Comparison of ENCODE assay signal across 19 mouse cellular contexts in genomic region chr4:46862677-46863076, GRCm38 (mm10).
DNase-seq lines count a peak whose midpoint lies in the region; ATAC-seq and TF ChIP-seq lines count a peak whose summit lies in the region.
"Had no signal": no experiment of that assay in that cellular context is flagged by ENCODE, and none has a peak within 500 bp of the region (broad histone marks: within the 10 kb centered on the region; RNA-seq: fewer than 3 reads in every experiment).

No protein-coding gene starts in this region.

- peaks cover 34% of the 10 kb centered on the region for H3K4me1 ChIP-seq in liver, embryonic 12.5 days
- H3K4me1 ChIP-seq in liver, postnatal 0 days (ENCODE audit: insufficient read depth), result peaks cover 10% of the 10 kb centered on the region
- H3K4me1 ChIP-seq in liver, embryonic 13.5 days (replicated peaks), result peaks cover 39% of the 10 kb centered on the region

- peak overlapping the region; percentile 25; the same call in 1 of the 2 replicates for H3K4me2 ChIP-seq in liver, embryonic 12.5 days
- no peak overlapping the region for H3K4me2 ChIP-seq in liver, postnatal 0 days (ENCODE audit: low read depth, low read length)
- H3K4me2 ChIP-seq in liver, embryonic 13.5 days, result no peak overlapping the region
- H3K4me2 ChIP-seq: embryonic facial prominence, embryonic 13.5 days; forebrain, embryonic 12.5 days; heart, embryonic 11.5 days; heart, embryonic 15.5 days had no signal

- H3K27me3 ChIP-seq in liver, embryonic 12.5 days (replicated peaks), result peaks cover 31% of the 10 kb centered on the region
- H3K27me3 ChIP-seq in liver, postnatal 0 days (ENCODE audit: insufficient read depth, low read length), result no peaks in the 10 kb centered on the region
- peaks cover 27% of the 10 kb centered on the region for H3K27me3 ChIP-seq in liver, embryonic 13.5 days
- H3K27me3 ChIP-seq: heart, embryonic 15.5 days had no signal

- ATAC-seq in liver, embryonic 12.5 days, result peak; percentile 79
- no peak for ATAC-seq in liver, postnatal 0 days
- ATAC-seq in liver, embryonic 13.5 days (ENCODE audit: low read depth), result peak; percentile 76
- ATAC-seq in megakaryocyte progenitor cell, adult 5-6 weeks (replicated peaks; ENCODE audit: poor library complexity), result peak; percentile 84

- H3K9me3 ChIP-seq in liver, embryonic 12.5 days (replicated peaks), result no peaks in the 10 kb centered on the region
- H3K9me3 ChIP-seq in liver, postnatal 0 days (ENCODE audit: low read length), result no peaks in the 10 kb centered on the region
- H3K9me3 ChIP-seq in liver, embryonic 13.5 days (replicated peaks), result no peaks in the 10 kb centered on the region
- H3K9me3 ChIP-seq: embryonic facial prominence, embryonic 13.5 days; heart, embryonic 15.5 days; hindbrain, embryonic 10.5 days had no signal

- WGBS in liver, embryonic 12.5 days (ENCODE audit: insufficient replicate concordance), result 37% methylated on average over 4 of the region's 4 CpGs
- 54% methylated on average over 4 of the region's 4 CpGs for WGBS in liver, postnatal 0 days (ENCODE audit: insufficient replicate concordance)
- WGBS in liver, embryonic 13.5 days (ENCODE audit: insufficient replicate concordance), result 25% methylated on average over 4 of the region's 4 CpGs

- no peak for TF ChIP-seq EP300 in liver, postnatal 0 days (IDR thresholded peaks at IDR 0.05; ENCODE audit: low read depth)

- no peak overlapping the region for H3K4me3 ChIP-seq in liver, embryonic 12.5 days
- H3K4me3 ChIP-seq in liver, postnatal 0 days (ENCODE audit: low read depth, low read length), result no peak overlapping the region
- H3K4me3 ChIP-seq in liver, embryonic 13.5 days (replicated peaks), result no peak overlapping the region
- H3K4me3 ChIP-seq: embryonic facial prominence, embryonic 13.5 days; forebrain, embryonic 12.5 days; heart, adult 2 months; heart, embryonic 15.5 days; hindbrain, embryonic 10.5 days had no signal

- no peak for TF ChIP-seq CTCF in liver, postnatal 0 days (IDR thresholded peaks at IDR 0.05; ENCODE audit: low read depth)

- no peak for DNase-seq in liver, postnatal 0 days
- no peak for DNase-seq in liver, embryonic 13.5 days
- DNase-seq in kidney, postnatal 36 days, result no peak
- DNase-seq in layer of hippocampus, postnatal 36 days, result no peak
- DNase-seq: adrenal gland, adult 8-10 months; adrenal gland, postnatal 36 days; cerebellum, adult 11 months; cerebellum, adult 8-10 months; cerebellum, postnatal 14 days; forebrain, postnatal 0 days; gastrocnemius, postnatal 14 days; heart, adult 2 months had no signal

- no peak overlapping the region for H3K9ac ChIP-seq in liver, embryonic 12.5 days
- no peak overlapping the region for H3K9ac ChIP-seq in liver, postnatal 0 days (replicated peaks)
- no peak overlapping the region for H3K9ac ChIP-seq in liver, embryonic 13.5 days
- H3K9ac ChIP-seq: embryonic facial prominence, embryonic 13.5 days; forebrain, embryonic 12.5 days; forebrain, postnatal 0 days; heart, embryonic 15.5 days had no signal

- peaks cover 13% of the 10 kb centered on the region for H3K36me3 ChIP-seq in liver, embryonic 12.5 days
- no peaks in the 10 kb centered on the region for H3K36me3 ChIP-seq in liver, postnatal 0 days (replicated peaks; ENCODE audit: insufficient read depth, low read length)
- peaks cover 8% of the 10 kb centered on the region for H3K36me3 ChIP-seq in liver, embryonic 13.5 days
- H3K36me3 ChIP-seq: embryonic facial prominence, embryonic 13.5 days; forebrain, embryonic 12.5 days; heart, embryonic 15.5 days; hindbrain, embryonic 10.5 days had no signal

- no peak overlapping the region for H3K27ac ChIP-seq in liver, embryonic 12.5 days
- H3K27ac ChIP-seq in liver, postnatal 0 days (ENCODE audit: low read depth), result no peak overlapping the region
- no peak overlapping the region for H3K27ac ChIP-seq in liver, embryonic 13.5 days
- H3K27ac ChIP-seq: embryonic facial prominence, embryonic 13.5 days; forebrain, embryonic 12.5 days; heart, adult 2 months; heart, embryonic 15.5 days; hindbrain, embryonic 10.5 days had no signal
